Mouse (Mus musculus): ENCODE data around the gene Jam3. TPM values are rescaled to one million over a fixed set of nuclear protein-coding genes. Genes with fewer than 3 reads are reported as not detected.
A peak's percentile ranks its signal among the peaks of the same experiment; 100 is the strongest.

The Jam3 gene
- polyA plus RNA-seq (2012; ENCODE audit: insufficient read depth, insufficient read length, missing spikeins): 5.1 and 10.5 TPM in 2 replicates

DNA sequence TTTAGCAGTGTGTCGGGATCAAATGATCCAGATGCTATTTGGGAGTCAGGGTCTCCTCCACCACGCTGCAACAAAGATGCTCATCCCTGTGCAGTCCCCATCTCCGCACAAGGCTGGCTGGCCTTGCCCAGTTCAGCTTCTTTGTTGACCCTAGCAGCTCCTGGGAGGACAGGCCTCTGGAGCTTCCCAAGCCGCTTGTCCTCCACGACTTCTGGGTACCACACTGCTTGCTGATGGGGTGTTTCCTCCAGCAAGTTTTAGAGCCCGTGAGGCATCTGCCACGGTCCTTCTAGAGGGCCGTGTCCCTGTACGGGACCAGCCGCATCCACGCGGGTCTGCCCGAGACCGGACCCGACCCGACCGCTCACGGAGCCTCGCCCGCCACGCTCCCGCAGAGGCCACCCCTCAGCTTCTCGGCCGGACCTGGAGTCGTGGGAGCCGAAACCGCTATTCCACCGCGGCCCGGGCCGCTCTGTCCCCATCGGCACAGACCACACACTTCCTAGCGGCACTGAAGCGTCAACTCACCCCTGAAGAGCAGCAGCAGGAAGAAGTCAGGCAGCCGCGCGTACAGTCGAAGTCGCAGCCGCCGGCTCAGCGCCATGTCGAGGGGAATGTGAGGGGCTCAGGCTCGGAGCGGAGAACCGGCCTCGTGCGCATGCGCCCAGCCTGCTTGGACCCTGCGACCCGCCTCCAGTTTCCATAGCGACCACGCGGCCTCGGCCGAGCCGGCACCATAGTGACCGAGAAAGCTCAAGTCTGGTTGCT is at the start of gene Jam3:
TSS of gene Jam3 (minus strand) at position 659 of the 768 bp plus-strand sequence.
- H3K4me3 ChIP-seq (ENCODE audit: insufficient read depth, low read depth, low read length): peak within 1 kb of the TSS; percentile 73
- peak within 1 kb of the TSS; percentile 56 for H3K27ac ChIP-seq (replicated peaks; ENCODE audit: low read depth, low read length)
- H3K4me1 ChIP-seq (ENCODE audit: control insufficient read depth, insufficient read depth, insufficient read length, low read length): peaks cover 1% of the 10 kb centered on the region

DNA sequence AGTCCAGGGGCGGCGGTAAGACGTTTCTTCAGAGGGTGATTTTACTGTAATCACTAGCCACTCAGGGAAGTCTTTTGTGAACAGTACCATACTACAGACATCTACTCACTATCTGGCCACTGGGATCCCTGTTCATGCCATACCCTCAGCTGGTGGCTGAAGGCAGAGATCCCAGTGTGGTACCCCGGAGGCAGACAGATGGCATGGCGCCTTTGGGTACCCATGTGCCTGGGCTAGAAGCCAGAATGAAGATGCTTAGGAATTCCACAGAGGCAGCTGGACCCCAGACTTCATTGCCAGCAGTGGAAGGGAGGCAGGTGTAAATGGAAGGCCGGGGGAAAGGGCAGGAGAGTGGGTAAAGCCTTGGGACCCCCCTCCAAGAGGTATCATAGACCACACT is 49.0 kb upstream of the Jam3 start:
- Histone ChIP-seq H3K4me3 (ENCODE audit: insufficient read depth, low read depth, low read length) (no peak overlapping the region), H3K27ac (replicated peaks; ENCODE audit: low read depth, low read length) (no peak overlapping the region), H3K4me1 (ENCODE audit: control insufficient read depth, insufficient read depth, insufficient read length, low read length) (no peaks in the 10 kb centered on the region)

DNA sequence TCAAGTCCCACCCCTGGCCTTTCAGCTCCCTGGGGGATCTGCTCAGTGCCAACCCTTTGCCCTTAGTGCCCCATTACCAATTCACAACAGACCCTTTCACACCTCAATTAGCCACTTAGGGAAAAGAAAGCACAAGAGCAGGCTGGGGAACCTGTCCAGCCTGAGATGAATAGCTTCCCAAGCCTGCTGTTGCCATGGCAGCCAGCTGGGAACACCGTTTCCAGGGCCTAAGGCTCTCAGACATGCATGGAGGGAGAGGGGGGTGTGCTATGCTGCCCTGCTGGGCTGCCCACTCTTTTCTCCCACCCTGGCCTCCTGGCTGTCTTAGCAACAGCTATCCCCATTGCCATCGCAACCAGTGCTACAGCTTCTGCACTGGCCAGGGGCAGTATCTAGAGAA is 47.9 kb upstream of the Jam3 start:
- H3K4me3 ChIP-seq (ENCODE audit: insufficient read depth, low read depth, low read length): no peak overlapping the region
- H3K4me1 ChIP-seq (ENCODE audit: control insufficient read depth, insufficient read depth, insufficient read length, low read length): no peaks in the 10 kb centered on the region
- no peak overlapping the region for H3K27ac ChIP-seq (replicated peaks; ENCODE audit: low read depth, low read length)

DNA sequence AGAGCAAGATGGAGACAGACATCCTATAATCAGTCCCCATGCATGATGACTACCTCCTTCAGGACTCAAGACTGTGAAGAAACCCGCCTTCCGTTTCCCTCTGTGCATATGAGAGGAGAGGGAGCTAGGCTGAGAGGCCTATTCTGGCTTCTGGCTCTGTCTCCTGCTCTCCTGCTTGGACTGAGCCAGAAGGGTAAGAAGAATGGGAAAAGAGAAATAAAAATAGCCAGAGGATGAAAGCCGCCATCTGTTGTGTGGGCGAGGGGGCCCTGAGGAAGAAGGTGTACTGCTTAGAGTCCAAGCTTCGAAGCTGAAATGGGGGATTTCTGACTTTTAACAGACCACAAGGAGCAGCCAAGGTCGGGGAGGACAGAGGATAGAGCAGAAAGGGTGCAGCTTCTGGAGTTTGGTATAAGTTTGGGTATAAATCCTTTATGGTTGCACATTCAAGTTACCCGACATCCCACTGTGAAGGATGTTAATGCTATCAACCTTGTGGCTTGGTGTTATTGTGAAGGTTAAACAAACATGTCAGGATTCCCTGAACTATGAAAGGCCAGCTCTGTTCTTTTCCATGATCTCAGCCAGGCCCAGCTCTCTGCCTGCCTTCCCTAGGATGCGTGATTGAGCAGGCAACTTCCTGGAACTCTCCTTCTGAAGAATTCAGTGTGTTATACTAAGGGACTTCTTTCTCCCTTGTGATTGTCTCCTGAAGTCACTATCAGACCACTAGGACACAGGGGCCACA is 46.4 kb upstream of the Jam3 start:
- Histone ChIP-seq H3K27ac (replicated peaks; ENCODE audit: low read depth, low read length) (no peak overlapping the region), H3K4me3 (ENCODE audit: insufficient read depth, low read depth, low read length) (no peak overlapping the region), H3K4me1 (ENCODE audit: control insufficient read depth, insufficient read depth, insufficient read length, low read length) (no peaks in the 10 kb centered on the region)

DNA sequence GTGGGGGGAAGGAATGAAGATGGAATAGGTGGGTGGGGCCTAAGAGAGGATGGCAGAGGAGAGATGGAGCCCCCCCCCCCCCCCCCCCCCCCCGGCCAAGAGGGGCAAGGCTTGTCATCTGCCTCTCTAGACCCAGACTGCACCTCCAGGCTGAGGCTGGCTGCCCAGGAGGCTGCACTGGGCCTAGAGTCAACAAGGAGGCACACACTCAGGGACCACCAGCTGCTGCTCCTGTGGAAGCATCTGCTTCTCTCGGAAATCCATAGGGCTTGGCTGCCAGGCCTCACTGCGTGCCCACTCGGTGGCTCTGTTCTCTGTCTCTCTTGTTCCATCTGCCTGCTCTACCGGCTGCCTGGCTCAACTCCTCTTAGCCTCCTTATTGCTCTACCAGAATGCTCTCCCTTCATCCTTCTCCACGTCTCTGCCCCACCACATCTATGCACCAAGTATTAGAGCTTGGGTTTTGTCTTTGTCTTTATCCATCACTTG is 38.4 kb upstream of the Jam3 start:
- no peak overlapping the region for H3K4me3 ChIP-seq (ENCODE audit: insufficient read depth, low read depth, low read length)
- H3K27ac ChIP-seq (replicated peaks; ENCODE audit: low read depth, low read length): no peak overlapping the region
- peaks cover 5% of the 10 kb centered on the region; the same call in 1 of the 2 replicates for H3K4me1 ChIP-seq (ENCODE audit: control insufficient read depth, insufficient read depth, insufficient read length, low read length)

DNA sequence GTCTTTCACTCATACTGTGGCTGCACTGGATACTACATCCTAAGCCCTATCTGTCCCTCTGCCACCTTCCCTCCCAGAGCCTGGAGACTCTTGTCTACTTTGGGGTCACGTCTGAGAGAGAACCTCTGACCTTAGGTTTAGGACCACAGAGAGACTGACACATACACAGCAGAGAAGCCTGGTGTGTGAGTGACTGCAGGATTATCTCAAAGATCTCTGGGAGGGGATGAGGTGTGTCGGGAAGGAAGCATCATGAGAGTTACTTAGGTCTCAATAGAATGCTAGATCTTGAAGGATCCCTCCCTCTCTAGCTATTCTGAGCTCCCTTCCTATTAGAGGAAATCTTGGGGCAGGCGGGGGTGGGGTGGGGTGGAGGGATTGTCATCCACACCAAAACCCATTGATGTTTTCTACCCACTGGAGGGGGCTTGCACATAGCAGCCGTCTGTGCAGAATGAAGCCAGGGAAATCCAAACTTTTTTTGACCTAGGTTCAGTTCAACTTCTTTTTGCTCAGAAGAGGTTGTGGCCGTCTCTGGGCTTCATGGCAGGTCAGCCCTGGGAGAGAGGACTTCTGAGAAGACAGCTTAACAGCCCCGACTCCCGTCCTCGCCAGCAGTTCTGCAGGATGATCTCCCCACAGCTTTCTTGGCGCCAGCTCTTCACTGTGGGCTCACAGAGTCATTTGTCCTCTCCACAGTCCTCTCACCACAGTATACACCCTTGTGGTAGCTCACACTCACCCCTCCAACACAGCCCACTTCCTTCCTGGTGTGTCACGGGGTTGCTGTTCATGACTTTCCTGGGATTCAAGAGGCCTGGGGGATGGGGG is 37.8 kb upstream of the Jam3 start:
- H3K4me3 ChIP-seq (ENCODE audit: insufficient read depth, low read depth, low read length): no peak overlapping the region
- H3K27ac ChIP-seq (replicated peaks; ENCODE audit: low read depth, low read length): peak overlapping the region; percentile 86
- peaks cover 5% of the 10 kb centered on the region; the same call in 1 of the 2 replicates for H3K4me1 ChIP-seq (ENCODE audit: control insufficient read depth, insufficient read depth, insufficient read length, low read length)

DNA sequence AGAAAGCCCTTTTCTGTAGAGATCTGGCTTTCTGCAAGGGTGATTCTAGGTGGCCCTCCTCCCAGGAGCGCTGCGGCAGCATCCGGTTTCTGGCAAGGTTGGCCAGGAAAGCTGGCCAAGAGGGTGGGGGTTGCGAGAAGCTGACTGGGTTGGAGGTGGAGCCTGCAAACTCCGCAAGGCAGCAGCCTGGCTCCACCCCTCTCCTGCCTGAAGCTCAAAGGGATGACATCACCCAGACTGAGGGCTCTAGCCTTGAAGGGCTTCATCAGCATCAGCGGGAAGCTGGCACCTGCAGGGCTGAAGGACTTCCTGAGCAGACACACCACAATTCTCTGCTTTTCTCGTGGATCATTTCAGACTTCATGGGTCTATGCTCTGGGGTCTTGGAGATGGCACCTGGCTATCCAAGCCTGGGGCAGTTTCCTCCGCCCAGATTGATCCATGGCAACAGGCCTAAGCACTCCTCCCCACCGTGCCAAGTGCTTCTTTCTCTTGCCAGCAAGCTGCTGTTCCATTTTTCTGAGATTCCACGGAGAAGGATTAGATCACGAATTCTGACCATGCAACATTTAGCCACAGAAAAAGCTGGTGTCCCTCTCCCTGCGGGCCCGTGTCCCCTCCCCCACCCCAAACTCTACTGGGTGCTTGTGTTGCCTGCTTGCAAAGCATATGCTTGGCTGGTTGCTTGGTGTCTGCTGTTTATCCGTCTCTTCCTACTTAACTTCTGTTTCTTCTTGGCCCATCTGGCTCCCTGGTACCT is 37.0 kb upstream of the Jam3 start:
- H3K27ac ChIP-seq (replicated peaks; ENCODE audit: low read depth, low read length): peak overlapping the region; percentile 86
- H3K4me1 ChIP-seq (ENCODE audit: control insufficient read depth, insufficient read depth, insufficient read length, low read length): peaks cover 5% of the 10 kb centered on the region; the same call in 1 of the 2 replicates
- H3K4me3 ChIP-seq (ENCODE audit: insufficient read depth, low read depth, low read length): peak overlapping the region; percentile 49

DNA sequence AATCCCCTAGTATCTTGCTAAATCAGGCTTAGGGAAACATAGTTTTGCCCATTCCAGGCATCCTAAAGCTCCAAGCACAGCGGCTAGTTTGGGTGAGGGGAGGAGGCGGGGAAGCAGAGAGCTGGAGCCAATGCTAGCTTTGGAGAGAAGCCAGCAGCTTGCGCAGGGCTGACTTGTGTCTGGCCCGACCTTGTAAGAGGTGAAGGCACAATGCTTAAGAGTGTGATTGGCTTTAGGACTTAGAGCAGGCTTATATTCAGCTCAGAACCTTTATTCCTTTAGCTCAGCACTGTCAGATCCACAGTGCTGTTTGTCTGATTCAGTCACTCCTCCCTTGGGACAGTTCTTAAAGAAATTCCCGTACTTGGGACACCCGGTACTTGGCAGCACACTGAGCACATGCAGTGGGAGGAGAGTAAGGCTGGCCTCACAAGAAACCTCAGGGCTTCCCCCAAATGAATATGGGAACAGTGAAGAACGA is 36.3 kb upstream of the Jam3 start:
- Histone ChIP-seq H3K4me1 (ENCODE audit: control insufficient read depth, insufficient read depth, insufficient read length, low read length) (peaks cover 5% of the 10 kb centered on the region; the same call in 1 of the 2 replicates), H3K27ac (replicated peaks; ENCODE audit: low read depth, low read length) (peak overlapping the region; percentile 81), H3K4me3 (ENCODE audit: insufficient read depth, low read depth, low read length) (peak overlapping the region; percentile 49)

DNA sequence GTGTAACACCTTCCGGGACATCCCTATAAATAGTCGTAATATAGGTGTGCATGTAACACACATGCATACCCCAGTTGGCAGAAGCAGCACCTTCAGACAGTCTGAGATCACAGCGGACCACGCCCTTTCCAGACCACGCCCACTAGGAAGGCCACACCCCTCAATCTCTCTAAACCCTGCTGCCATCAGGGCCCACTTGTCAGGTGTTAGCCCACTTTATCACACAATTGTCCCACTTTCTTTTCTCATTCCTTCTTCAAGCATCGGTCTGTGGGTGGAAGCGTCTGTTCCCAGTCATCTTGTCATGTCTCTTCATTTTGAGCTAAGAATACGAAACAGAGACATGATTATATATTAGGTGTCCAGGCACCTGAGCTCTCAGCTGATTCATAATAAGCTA is 35.2 kb upstream of the Jam3 start:
- peaks cover 5% of the 10 kb centered on the region; the same call in 1 of the 2 replicates for H3K4me1 ChIP-seq (ENCODE audit: control insufficient read depth, insufficient read depth, insufficient read length, low read length)
- no peak overlapping the region for H3K4me3 ChIP-seq (ENCODE audit: insufficient read depth, low read depth, low read length)
- no peak overlapping the region for H3K27ac ChIP-seq (replicated peaks; ENCODE audit: low read depth, low read length)

DNA sequence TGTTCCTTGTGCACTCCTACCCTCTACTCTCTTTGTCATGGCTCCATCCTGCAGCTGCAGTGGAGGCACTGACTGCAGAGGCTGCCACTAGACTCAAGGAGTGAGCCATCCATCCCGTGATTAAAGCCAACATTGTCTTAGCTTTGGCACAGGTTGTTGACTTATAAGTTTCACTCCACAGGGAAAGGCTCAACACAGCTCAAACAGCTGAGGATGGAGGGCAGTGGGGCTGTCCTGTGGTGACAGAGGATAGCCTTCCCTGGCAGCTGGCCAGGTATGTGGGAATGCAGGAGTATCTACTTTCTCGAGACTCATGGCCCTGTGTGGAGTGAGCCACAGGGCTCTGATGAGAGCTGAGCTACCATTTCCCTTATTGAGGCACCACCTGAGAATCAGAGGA is 34.1 kb upstream of the Jam3 start:
- Histone ChIP-seq H3K4me1 (ENCODE audit: control insufficient read depth, insufficient read depth, insufficient read length, low read length) (peaks cover 5% of the 10 kb centered on the region; the same call in 1 of the 2 replicates), H3K4me3 (ENCODE audit: insufficient read depth, low read depth, low read length) (no peak overlapping the region), H3K27ac (replicated peaks; ENCODE audit: low read depth, low read length) (no peak overlapping the region)

DNA sequence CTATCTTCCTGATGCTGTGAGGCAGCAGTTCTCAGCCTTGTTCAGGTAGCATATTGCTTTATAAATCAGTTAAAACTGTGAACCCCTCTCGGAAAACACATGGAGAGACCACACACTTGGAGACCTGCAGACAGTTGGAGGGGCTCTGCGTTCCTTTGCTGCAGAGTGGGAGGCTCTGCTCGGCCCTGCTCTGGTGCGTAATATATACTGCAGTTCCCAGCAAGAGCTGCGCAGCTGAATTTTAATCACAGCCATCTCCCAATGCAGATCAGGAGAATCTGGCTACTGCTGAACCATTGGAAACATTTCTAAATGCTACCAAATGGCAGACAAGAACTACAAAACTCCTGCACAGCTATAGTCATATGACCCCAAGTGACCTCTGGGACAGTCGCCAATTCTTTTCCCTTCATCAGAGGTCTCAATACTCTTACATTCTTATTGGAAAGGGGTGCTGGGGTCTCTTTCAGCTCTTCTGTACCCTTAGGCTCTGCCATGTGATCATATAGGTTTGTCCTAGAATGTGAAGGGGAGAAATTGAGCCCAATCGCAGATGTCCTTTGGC is 33.5 kb upstream of the Jam3 start:
- H3K4me1 ChIP-seq (ENCODE audit: control insufficient read depth, insufficient read depth, insufficient read length, low read length): peaks cover 5% of the 10 kb centered on the region; the same call in 1 of the 2 replicates
- no peak overlapping the region for H3K4me3 ChIP-seq (ENCODE audit: insufficient read depth, low read depth, low read length)
- no peak overlapping the region for H3K27ac ChIP-seq (replicated peaks; ENCODE audit: low read depth, low read length)

DNA sequence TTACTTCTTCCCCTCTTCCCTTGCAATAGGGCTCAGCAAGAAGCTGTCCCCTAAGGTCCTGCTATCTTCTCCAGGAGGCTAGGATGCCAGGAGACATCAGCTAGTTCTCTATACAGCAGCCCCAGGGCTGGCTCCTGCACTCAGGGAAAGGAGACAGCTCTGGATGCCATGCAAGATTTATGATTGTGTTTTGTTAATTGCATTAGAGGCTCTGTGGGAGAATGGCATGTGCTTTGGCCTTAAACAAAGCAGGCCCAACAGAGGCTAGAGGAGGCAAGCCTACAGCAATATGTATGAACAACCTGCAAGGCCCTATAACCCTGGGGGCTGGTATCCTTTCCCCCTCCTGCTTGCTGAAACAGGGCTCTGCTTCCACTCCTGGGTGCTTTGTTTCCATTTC is 30.6 kb upstream of the Jam3 start:
- Histone ChIP-seq H3K4me1 (ENCODE audit: control insufficient read depth, insufficient read depth, insufficient read length, low read length) (no peaks in the 10 kb centered on the region; the same call in 1 of the 2 replicates), H3K27ac (replicated peaks; ENCODE audit: low read depth, low read length) (no peak overlapping the region), H3K4me3 (ENCODE audit: insufficient read depth, low read depth, low read length) (no peak overlapping the region)

DNA sequence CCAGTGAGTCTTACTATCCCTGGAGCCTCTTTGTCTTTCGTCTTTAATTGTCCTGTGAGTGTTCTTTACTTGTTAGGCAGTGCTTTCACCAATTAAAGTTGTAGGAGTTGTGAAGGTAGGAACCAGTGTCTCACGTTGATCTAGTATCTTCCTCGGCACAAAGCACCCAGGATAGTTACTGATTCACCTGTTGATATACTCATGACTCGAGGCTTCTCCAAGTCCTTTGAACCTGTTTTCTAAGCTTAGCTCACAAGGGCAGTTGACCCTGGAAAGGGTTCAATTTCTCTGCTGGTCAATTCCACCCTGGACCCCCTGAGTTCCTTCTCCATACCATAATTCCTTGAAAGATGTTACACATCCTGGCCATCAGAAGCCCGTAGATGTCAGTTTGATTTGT is 26.9 kb upstream of the Jam3 start:
- no peaks in the 10 kb centered on the region for H3K4me1 ChIP-seq (ENCODE audit: control insufficient read depth, insufficient read depth, insufficient read length, low read length)
- H3K27ac ChIP-seq (replicated peaks; ENCODE audit: low read depth, low read length): no peak overlapping the region
- H3K4me3 ChIP-seq (ENCODE audit: insufficient read depth, low read depth, low read length): no peak overlapping the region

DNA sequence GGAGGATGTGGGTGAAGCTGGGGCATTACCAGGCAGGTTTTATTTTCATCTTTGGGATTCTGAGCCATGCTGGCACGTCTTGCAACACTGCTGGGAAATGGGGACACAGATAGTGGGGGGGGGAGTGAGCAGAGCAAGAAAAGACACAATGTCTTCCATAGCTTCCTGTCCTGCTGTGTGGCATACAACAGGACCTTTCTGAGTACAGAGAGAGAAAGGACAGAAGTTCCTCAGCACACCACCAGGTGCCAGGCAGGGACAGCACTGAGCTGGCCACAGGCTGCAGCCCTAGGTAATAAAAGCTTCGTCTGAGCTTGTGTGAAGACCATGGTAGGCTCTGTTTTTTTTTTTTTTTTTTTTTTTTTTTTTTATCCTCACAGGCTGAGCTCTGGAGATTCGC is 25.3 kb upstream of the Jam3 start:
- Histone ChIP-seq H3K27ac (replicated peaks; ENCODE audit: low read depth, low read length) (no peak overlapping the region), H3K4me3 (ENCODE audit: insufficient read depth, low read depth, low read length) (no peak overlapping the region), H3K4me1 (ENCODE audit: control insufficient read depth, insufficient read depth, insufficient read length, low read length) (no peaks in the 10 kb centered on the region)

Data from brown adipose tissue, adult 24 weeks (tissue).